21 mouse cellular contexts compared by ENCODE assay signal in genomic region chr11:106574456-106574855, GRCm38 (mm10).
"Had no signal": no experiment of that assay in that cellular context is flagged by ENCODE, and none has a peak within 500 bp of the region (broad histone marks: within the 10 kb centered on the region; RNA-seq: fewer than 3 reads in every experiment).

No protein-coding gene starts in this region.

- H3K27me3 ChIP-seq: lung, embryonic 15.5 days; midbrain, embryonic 13.5 days; neural tube, embryonic 12.5 days; neural tube, embryonic 15.5 days had no signal

- H3K9me3 ChIP-seq: lung, embryonic 15.5 days; midbrain, embryonic 10.5 days; midbrain, embryonic 13.5 days; neural tube, embryonic 12.5 days; neural tube, embryonic 15.5 days had no signal

- DNase-seq: lung, adult 2 months; lung, postnatal 14 days; lung, postnatal 36 days; retina, postnatal 1 day; right cerebral cortex, adult 18-20 months; right cerebral cortex, postnatal 25 days; right cerebral cortex, postnatal 4 days; spleen, adult 18-20 months; thymus, adult 18-20 months; thymus, postnatal 14 days; thymus, postnatal 36 days had no signal

- H3K4me3 ChIP-seq: lung, embryonic 15.5 days; midbrain, embryonic 10.5 days; midbrain, embryonic 13.5 days; myocyte; neural tube, embryonic 12.5 days; neural tube, embryonic 15.5 days had no signal

- H3K27ac ChIP-seq: liver, embryonic 14.5 days; macrophage; midbrain, embryonic 10.5 days; midbrain, embryonic 13.5 days; neural tube, embryonic 12.5 days; neural tube, embryonic 15.5 days had no signal

- H3K9ac ChIP-seq: liver, embryonic 14.5 days; lung, embryonic 15.5 days; midbrain, embryonic 13.5 days; neural tube, embryonic 12.5 days; neural tube, embryonic 15.5 days had no signal

- ATAC-seq: lung, postnatal 0 days; midbrain, embryonic 13.5 days; midbrain, embryonic 16.5 days had no signal

- H3K4me2 ChIP-seq: lung, embryonic 15.5 days; midbrain, embryonic 13.5 days; neural tube, embryonic 12.5 days; neural tube, embryonic 15.5 days had no signal

- H3K36me3 ChIP-seq: lung, embryonic 15.5 days; midbrain, embryonic 10.5 days; midbrain, embryonic 13.5 days; neural tube, embryonic 12.5 days; neural tube, embryonic 15.5 days had no signal
